Comparison of ENCODE assay signal across 18 mouse cellular contexts in the genomic region with DNA sequence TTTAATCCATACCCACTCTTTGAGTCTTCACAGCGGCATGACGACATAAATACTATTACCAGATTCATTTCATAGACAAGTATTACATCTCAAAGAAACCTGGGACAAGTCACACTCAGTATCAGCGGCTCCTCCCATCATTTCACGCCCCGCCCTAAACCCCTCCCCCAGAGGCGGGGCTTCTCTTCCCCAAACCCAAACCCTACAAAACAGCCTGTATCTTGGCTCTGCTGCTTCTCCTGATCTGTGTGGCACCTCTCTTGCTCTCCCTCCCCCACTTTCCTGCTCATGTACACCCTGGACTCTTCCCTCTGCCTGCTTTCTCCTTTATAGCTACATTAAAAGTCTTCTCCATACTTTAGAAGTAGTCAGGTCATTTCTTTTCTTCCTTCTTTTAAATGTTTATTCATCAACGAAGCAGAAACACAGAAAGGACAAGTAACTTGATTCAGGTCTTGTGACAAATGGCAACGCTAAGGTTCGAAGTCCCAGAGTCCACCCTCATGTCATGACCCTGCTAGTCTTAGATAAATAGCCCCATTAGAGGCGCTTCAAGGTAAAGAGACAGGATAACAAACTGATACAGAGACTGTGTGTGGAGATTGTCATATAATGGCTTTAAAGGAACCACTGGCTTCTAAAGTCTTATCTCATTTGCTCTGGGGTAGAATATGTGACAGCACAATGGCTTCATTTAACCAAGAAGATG. TPM values are rescaled to one million over a fixed set of nuclear protein-coding genes. Genes with fewer than 3 reads are reported as not detected.
DNase-seq lines count a peak whose midpoint lies in the region; ATAC-seq and TF ChIP-seq lines count a peak whose summit lies in the region.
"Had no signal": no experiment of that assay in that cellular context is flagged by ENCODE, and none has a peak within 500 bp of the region (broad histone marks: within the 10 kb centered on the region; RNA-seq: fewer than 3 reads in every experiment).

No protein-coding gene starts in this region.

- H3K9me3 ChIP-seq in liver, postnatal 0 days (ENCODE audit: low read length), result no peaks in the 10 kb centered on the region
- H3K9me3 ChIP-seq: heart, embryonic 12.5 days; hindbrain, embryonic 15.5 days; limb, embryonic 12.5 days had no signal

- ATAC-seq in liver, postnatal 0 days, result peak; percentile 87
- ATAC-seq: forebrain, embryonic 14.5 days; lung, postnatal 0 days had no signal

- peak; percentile 63 for TF ChIP-seq EP300 in liver, postnatal 0 days (IDR thresholded peaks at IDR 0.05; ENCODE audit: low read depth)

- H3K27ac ChIP-seq in liver, postnatal 0 days (ENCODE audit: low read depth), result peak overlapping the region; percentile 48
- no peak overlapping the region for H3K27ac ChIP-seq in left cerebral cortex, adult 2 months
- no peak overlapping the region for H3K27ac ChIP-seq in gastrocnemius, adult 2 months
- H3K27ac ChIP-seq: hindbrain, embryonic 15.5 days; limb, embryonic 12.5 days had no signal

- 0 out of 2 replicates have a peak overlapping the region, but pooled peaks have one; percentile 6 for H3K4me2 ChIP-seq in liver, postnatal 0 days (ENCODE audit: low read depth, low read length)
- H3K4me2 ChIP-seq: heart, embryonic 12.5 days; hindbrain, embryonic 15.5 days; limb, embryonic 12.5 days had no signal

- 48% methylated on average over 10 of the region's 10 CpGs for WGBS in liver, postnatal 0 days (ENCODE audit: insufficient replicate concordance)

- H3K9ac ChIP-seq in liver, postnatal 0 days (replicated peaks), result no peak overlapping the region
- H3K9ac ChIP-seq: heart, embryonic 12.5 days; hindbrain, embryonic 15.5 days; limb, embryonic 12.5 days had no signal

- no peak overlapping the region for H3K4me3 ChIP-seq in liver, postnatal 0 days (ENCODE audit: low read depth, low read length)
- no peak overlapping the region for H3K4me3 ChIP-seq in left cerebral cortex, adult 2 months
- no peak overlapping the region for H3K4me3 ChIP-seq in gastrocnemius, adult 2 months
- H3K4me3 ChIP-seq: erythroblast, embryonic 14.5 days; heart, embryonic 12.5 days; hindbrain, embryonic 15.5 days; limb, embryonic 12.5 days had no signal

- peaks cover 4% of the 10 kb centered on the region for H3K4me1 ChIP-seq in liver, postnatal 0 days (ENCODE audit: insufficient read depth)
- H3K4me1 ChIP-seq: heart, embryonic 12.5 days had no signal

- peak; percentile 27 for DNase-seq in embryo, embryonic 10.5 days (ENCODE audit: low spot score)
- DNase-seq in embryo, embryonic 11 days, result no peak
- DNase-seq in ZHBTc4 (ENCODE audit: low read depth, low spot score) (peak; percentile 81), liver (peak; percentile 65)
- peak; percentile 59 for DNase-seq in liver, postnatal 0 days
- DNase-seq in left cerebral cortex, adult 2 months (ENCODE audit: extremely low spot score in 1 of 2, low spot score in 2 of 2), result no peak
- DNase-seq in gastrocnemius, adult 2 months, result no peak
- DNase-seq in natural killer cell, adult 2 months (ENCODE audit: low spot score in 2 of 2), result no peak
- DNase-seq: cerebellum, adult 11-12 months; cerebellum, postnatal 36 days; thymus, adult 2 months had no signal

- no peaks in the 10 kb centered on the region for H3K27me3 ChIP-seq in liver, postnatal 0 days (ENCODE audit: insufficient read depth, low read length)
- H3K27me3 ChIP-seq: heart, embryonic 12.5 days; hindbrain, embryonic 15.5 days; limb, embryonic 12.5 days had no signal

- no peak for TF ChIP-seq CTCF in liver, postnatal 0 days (IDR thresholded peaks at IDR 0.05; ENCODE audit: low read depth)
- TF ChIP-seq CTCF in left cerebral cortex, adult 2 months (IDR thresholded peaks at IDR 0.05), result no peak
- no peak for TF ChIP-seq CTCF in gastrocnemius, adult 2 months (IDR thresholded peaks at IDR 0.05)

- no peaks in the 10 kb centered on the region for H3K36me3 ChIP-seq in liver, postnatal 0 days (replicated peaks; ENCODE audit: insufficient read depth, low read length)
- H3K36me3 ChIP-seq: heart, embryonic 12.5 days; hindbrain, embryonic 15.5 days; limb, embryonic 12.5 days had no signal

- intact Hi-C loops in left cerebral cortex, adult 2 months (cut with DNase I), result no loop called here
- intact Hi-C loops in gastrocnemius, adult 2 months (cut with DNase I), result no loop called here

RNA-seq across cellular contexts. Expression of a gene that starts 42.8 kb away (rescaled TPM):
- 20.5 and 22.8 TPM in 2 replicates for polyA plus RNA-seq in liver, postnatal 0 days (2015; fragmentation: Nextera tagmentation; extraction: Ambion mirVana)
- 1 to 10 TPM; 1.2 to 1.5 TPM for total RNA-seq in left cerebral cortex, adult 2 months (2021)
- total RNA-seq in gastrocnemius, adult 2 months (2021), result under 1 TPM; 0.64 to 0.66 TPM

RNA-seq across cellular contexts. Expression of a gene that starts 44.0 kb away (rescaled TPM):
- polyA plus RNA-seq in liver, postnatal 0 days (2015; fragmentation: Nextera tagmentation; extraction: Ambion mirVana), result 0.06 and 0.07 TPM in 2 replicates
- 1 to 10 TPM; 6.7 to 9.1 TPM for total RNA-seq in left cerebral cortex, adult 2 months (2021)
- under 1 TPM in 1 of 2 experiments, not detected in 1; 0.05 TPM for total RNA-seq in gastrocnemius, adult 2 months (2021)
- total RNA-seq: heart, postnatal 25 days had no signal
- polyA plus RNA-seq: erythroblast, embryonic 14.5 days had no signal

Comparison
In these comparisons a context has a peak if more than half of its experiments do, and no peak if none do; other contexts are left out.
1. DNase-seq: peak in embryo, embryonic 10.5 days (single experiment), ZHBTc4 (single experiment), liver (single experiment) and liver, postnatal 0 days (single experiment); none in embryo, embryonic 11 days (single experiment), left cerebral cortex, adult 2 months (0 of 2), gastrocnemius, adult 2 months (single experiment) and natural killer cell, adult 2 months (0 of 2).
2. RNA of a gene that starts 44.0 kb away (total RNA-seq): 6.7 to 9.1 TPM in left cerebral cortex, adult 2 months; 0.05 TPM in gastrocnemius, adult 2 months; every median in the first group is over 4 times any median in the second.